Mouse (Mus musculus) inflammation-experienced regulatory T-cells (primary cell): ENCODE results near the gene Fsd1l. TPM values are rescaled to one million over a fixed set of nuclear protein-coding genes. Genes with fewer than 3 reads are reported as not detected.

Experiments
- polyA plus RNA-seq, 2 experiments: library from polyadenylated mRNA; unstranded; fragments of 100-300 nt; shearing (Covaris generic); gene quantifications; one replicate each; pipeline ENCODE4 v1.2.1; 2017

The Fsd1l gene
- 1 to 10 TPM; 5.2 to 6.1 TPM for polyA plus RNA-seq

GRCm38 (mm10) chr4:53631316-53632010 lies at the start of gene Fsd1l:
Fsd1l (plus strand) TSS chr4:53631471.

DNA sequence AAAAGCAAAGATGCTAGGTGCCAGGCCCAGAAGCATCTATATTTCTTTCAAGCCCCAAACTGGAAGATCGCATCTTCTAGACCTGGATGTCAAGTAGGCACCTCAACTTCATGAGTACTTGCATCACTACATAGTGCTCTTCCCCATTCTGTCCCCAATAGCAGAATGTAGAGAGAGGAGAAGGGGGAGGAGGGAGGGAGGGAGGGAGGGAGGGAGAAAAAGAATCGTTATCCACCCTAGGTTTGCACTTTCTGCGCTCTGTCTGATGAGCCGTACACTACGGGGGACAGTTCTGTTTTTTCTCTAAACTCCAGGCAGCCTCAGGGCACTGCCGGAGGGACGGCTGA lies 82.4 kb downstream of the Fsd1l start, which contains the start of gene Fktn:
Gene Fktn, plus strand, starts transcription at position 295 of the 347 bp plus-strand sequence.

Other genes starting within 250 kb of the Fsd1l start
- 10 to 100 TPM; 19.2 to 20.9 TPM for gene Slc44a1, start 191.1 kb upstream of the Fsd1l start, polyA plus RNA-seq
- 1 to 10 TPM; 5.0 to 5.1 TPM for gene Fktn, start 82.5 kb downstream of the Fsd1l start, polyA plus RNA-seq
- not detected for gene Tal2, start 148.2 kb downstream of the Fsd1l start, polyA plus RNA-seq
- 10 to 100 TPM; 10.7 to 11.2 TPM for gene Tmem38b, start 194.6 kb downstream of the Fsd1l start, polyA plus RNA-seq